Mouse (Mus musculus) left cerebral cortex, adult 2 months (tissue): Measurements from ENCODE around the gene Gm10645. TPM values are rescaled to one million over a fixed set of nuclear protein-coding genes. Genes with fewer than 3 reads are reported as not detected.

ENCODE experiments used
- DNase-seq, 2 experiments: peaks; one replicate each; pipeline ENCODE4 v3.0.0; 2021 to 2022; ENCODE audit warnings: low spot score in 2 of 2, mixed read lengths in 1 of 2; ENCODE audit errors: extremely low spot score in 1 of 2
- H3K27ac ChIP-seq: fragments of 200-600 bp; 2 replicates; pipeline ENCODE4 v1.8.1; 2022
- H3K4me3 ChIP-seq: fragments of 200-600 bp; 2 replicates; pipeline ENCODE4 v1.8.1; 2022
- CTCF ChIP-seq: fragments of 200-600 bp; IDR thresholded peaks from 2 replicates; pipeline ENCODE4 v1.8.1; 2022; ENCODE audit warnings: antibody characterized with exemption, mild to moderate bottlenecking, moderate library complexity
- intact Hi-C: fragments of 180-260 bp; cut with DNase I; formaldehyde crosslinking; loops from one replicate; pipeline ENCODE4 v1.15.1; 2025
- total RNA-seq, 2 experiments: library from RNA; stranded (reverse); gene quantifications; 2 replicates each; pipeline ENCODE4 v1.2.3; 2021

The Gm10645 gene
- total RNA-seq, 2 experiments from 2014 or later, result 1.5 to 1.8 TPM

GRCm38 (mm10) chr8:83186376-83186775 lies 20.4 kb upstream of the Gm10645 start:
- DNase-seq, result no peak
- H3K4me3 ChIP-seq, result no peak overlapping the region
- intact Hi-C loops, result no loop called here
- H3K27ac ChIP-seq, result no peak overlapping the region
- no peak for TF ChIP-seq CTCF

- no peak overlapping the region for H3K27ac ChIP-seq
- intact Hi-C loops, result no loop called here
These were observed 16.8 kb upstream of the Gm10645 start for GRCm38 (mm10) chr8:83182784-83183183.

GRCm38 (mm10) chr8:83181851-83182482 lies 16.0 kb upstream of the Gm10645 start:
- no peak overlapping the region for H3K27ac ChIP-seq
- no peak overlapping the region for H3K4me3 ChIP-seq
- no peak for TF ChIP-seq CTCF
- intact Hi-C loops, result no loop called here
- no peak for DNase-seq

More at GRCm38 (mm10) chr8:83182784-83183183, 16.8 kb upstream of the Gm10645 start:
- no peak for DNase-seq
- TF ChIP-seq CTCF, result no peak
- H3K4me3 ChIP-seq, result no peak overlapping the region

- peak; percentile 9; the same call in 1 of the 2 replicates for TF ChIP-seq CTCF
- DNase-seq, result no peak
- H3K4me3 ChIP-seq, result no peak overlapping the region
- no peak overlapping the region for H3K27ac ChIP-seq
- intact Hi-C loops, result no loop called here
These were observed 12.3 kb upstream of the Gm10645 start for GRCm38 (mm10) chr8:83178228-83178742.

GRCm38 (mm10) chr8:83177317-83178195 lies 11.6 kb upstream of the Gm10645 start:
- no peak for TF ChIP-seq CTCF
- Histone ChIP-seq H3K4me3 (no peak overlapping the region), H3K27ac (no peak overlapping the region)
- DNase-seq, result no peak
- intact Hi-C loops, result no loop called here

- no peak overlapping the region for H3K27ac ChIP-seq
- intact Hi-C loops, result no loop called here
- DNase-seq, result no peak
- no peak overlapping the region for H3K4me3 ChIP-seq
- no peak for TF ChIP-seq CTCF
These were observed 10.8 kb upstream of the Gm10645 start for GRCm38 (mm10) chr8:83176785-83177184.

GRCm38 (mm10) chr8:83175680-83176079 lies 9.7 kb upstream of the Gm10645 start:
- Histone ChIP-seq H3K27ac (no peak overlapping the region), H3K4me3 (peak overlapping the region; percentile 19; the same call in 1 of the 2 replicates)
- DNase-seq, result no peak
- intact Hi-C loops, result no loop called here
- no peak for TF ChIP-seq CTCF

- TF ChIP-seq CTCF, result no peak
- Histone ChIP-seq H3K27ac (no peak overlapping the region), H3K4me3 (no peak overlapping the region)
- intact Hi-C loops, result no loop called here
- no peak for DNase-seq
These were observed 4.9 kb upstream of the Gm10645 start for GRCm38 (mm10) chr8:83170894-83171293.

GRCm38 (mm10) chr8:83169709-83170108 lies 3.7 kb upstream of the Gm10645 start:
- Histone ChIP-seq H3K4me3 (no peak overlapping the region), H3K27ac (no peak overlapping the region)
- intact Hi-C loops, result loop anchor here (5.0 kb wide), 2 partner anchors 67 to 83 kb away; no protein-coding TSS in a partner anchor
- TF ChIP-seq CTCF, result peak; percentile 63
- DNase-seq, result no peak

- Histone ChIP-seq H3K4me3 (no peak overlapping the region), H3K27ac (no peak overlapping the region)
- intact Hi-C loops, result loop anchor here (5.0 kb wide), 2 partner anchors 67 to 83 kb away; no protein-coding TSS in a partner anchor
- TF ChIP-seq CTCF, result no peak
- no peak for DNase-seq
These were observed 3.2 kb upstream of the Gm10645 start for GRCm38 (mm10) chr8:83169127-83169526.

- TF ChIP-seq CTCF, result no peak
- no peak for DNase-seq
- Histone ChIP-seq H3K27ac (no peak overlapping the region), H3K4me3 (peak overlapping the region; percentile 76; the same call in 1 of the 2 replicates)
- intact Hi-C loops, result loop anchor here (2.0 to 5.0 kb wide), 3 partner anchors 37 to 84 kb away; no protein-coding TSS in a partner anchor
These were observed 2.0 kb upstream of the Gm10645 start for GRCm38 (mm10) chr8:83167932-83168331.
